Mouse (Mus musculus) MEL (cell line): ENCODE results near the gene Rnase12. TPM values are rescaled to one million over a fixed set of nuclear protein-coding genes. Genes with fewer than 3 reads are reported as not detected.
A peak's percentile ranks its signal among the peaks of the same experiment; 100 is the strongest.

Experiments
- DNase-seq: peaks from one replicate; pipeline ENCODE4 v3.0.0; 2011; ENCODE audit warnings: low read depth, low spot score
- H3K27ac ChIP-seq: 2 replicates; pipeline ENCODE4 v1.5.1; 2012; ENCODE audit warnings: low read depth, mild to moderate bottlenecking, control low read depth, low read length, moderate library complexity; ENCODE audit not compliant: control insufficient read depth
- H3K27me3 ChIP-seq, 2 experiments: fragments of 150-350 bp in 1 of 2; sonication (generic) in 1 of 2; 2 replicates each; pipeline ENCODE4 v1.6.1; 2012; ENCODE audit warnings: low read length in 2 of 2, mild to moderate bottlenecking in 2 of 2, improper control_type of control experiment in 1 of 2, moderate library complexity in 1 of 2; ENCODE audit not compliant: insufficient read depth in 2 of 2, control insufficient read depth in 1 of 2
- H3K36me3 ChIP-seq, 2 experiments: 2 replicates each; pipeline ENCODE4 v1.6.1; 2012 to 2014; ENCODE audit warnings: low read length in 2 of 2, improper control_type of control experiment in 1 of 2, inconsistent platforms in 1 of 2, mild to moderate bottlenecking in 1 of 2; ENCODE audit not compliant: insufficient read depth in 2 of 2, control insufficient read depth in 1 of 2
- H3K4me1 ChIP-seq, 2 experiments: fragments of 150-350 bp in 1 of 2; sonication (generic) in 1 of 2; 2 replicates each; pipeline ENCODE4 v1.6.1; 2012; ENCODE audit warnings: low read length in 2 of 2, improper control_type of control experiment in 1 of 2, mild to moderate bottlenecking in 1 of 2; ENCODE audit not compliant: insufficient read depth in 2 of 2, control insufficient read depth in 1 of 2
- H3K4me3 ChIP-seq, 2 experiments: fragments of 150-350 bp in 1 of 2; sonication (generic) in 1 of 2; 2 replicates each; pipeline ENCODE4 v1.5.1; 2012; ENCODE audit warnings: low read depth in 2 of 2, low read length in 2 of 2, mild to moderate bottlenecking in 2 of 2, moderate library complexity in 2 of 2, control low read depth in 1 of 2, improper control_type of control experiment in 1 of 2; ENCODE audit not compliant: control insufficient read depth in 1 of 2, insufficient read depth in 1 of 2
- H3K79me2 ChIP-seq: 2 replicates; pipeline ENCODE4 v1.6.1; 2012; ENCODE audit warnings: mild to moderate bottlenecking, low read length, moderate library complexity; ENCODE audit not compliant: control insufficient read depth, poor library complexity, insufficient read depth
- H3K9ac ChIP-seq: 2 replicates; pipeline ENCODE4 v1.6.1; 2012; ENCODE audit warnings: low read depth, mild to moderate bottlenecking, control low read depth, low read length, moderate library complexity; ENCODE audit not compliant: control insufficient read depth, poor library complexity, severe bottlenecking
- H3K9me3 ChIP-seq: fragments of 150-350 bp; sonication (generic); replicated peaks from 2 replicates; pipeline ENCODE4 v1.6.1; 2012; ENCODE audit warnings: mild to moderate bottlenecking, low read length, improper control_type of control experiment, moderate library complexity; ENCODE audit not compliant: insufficient read depth
- BHLHE40 ChIP-seq: IDR thresholded peaks from 2 replicates; pipeline ENCODE4 v1.6.1; 2012; ENCODE audit warnings: low read depth, mild to moderate bottlenecking, inconsistent platforms, low read length, improper control_type of control experiment, borderline replicate concordance
- CHD1 ChIP-seq: IDR thresholded peaks from 2 replicates; pipeline ENCODE4 v1.6.1; 2012; ENCODE audit warnings: low read depth, mild to moderate bottlenecking, inconsistent platforms, low read length, improper control_type of control experiment
- CTCF ChIP-seq, 3 experiments: IDR thresholded peaks in 2 of 3; conservative IDR thresholded peaks in 1 of 3; 2 replicates each; pipeline ENCODE4 v1.5.1; 2011 to 2012; ENCODE audit warnings: low read length in 3 of 3, low read depth in 2 of 3, mild to moderate bottlenecking in 2 of 3, improper control_type of control experiment in 1 of 3, inconsistent platforms in 1 of 3, mixed read lengths in 1 of 3, moderate library complexity in 1 of 3; ENCODE audit not compliant: control insufficient read depth in 1 of 3, insufficient read depth in 1 of 3, poor library complexity in 1 of 3, severe bottlenecking in 1 of 3
- ETS1 ChIP-seq: IDR thresholded peaks from 2 replicates; pipeline ENCODE4 v1.6.1; 2012; ENCODE audit warnings: low read depth, mild to moderate bottlenecking, inconsistent platforms, low read length, improper control_type of control experiment, moderate library complexity
- JUND ChIP-seq: IDR thresholded peaks from 2 replicates; pipeline ENCODE4 v1.6.1; 2011; ENCODE audit warnings: low read depth, mild to moderate bottlenecking, improper control_type of control experiment, low read length
- KAT2A ChIP-seq: conservative IDR thresholded peaks from 2 replicates; pipeline ENCODE4 v1.6.1; 2012; ENCODE audit warnings: low read depth, low read length, improper control_type of control experiment, inconsistent platforms
- MAX ChIP-seq: IDR thresholded peaks from 2 replicates; pipeline ENCODE4 v1.6.1; 2011; ENCODE audit warnings: low read length, improper control_type of control experiment
- MEF2A ChIP-seq: IDR thresholded peaks from 2 replicates; pipeline ENCODE4 v1.6.1; 2014; ENCODE audit warnings: low read depth, mild to moderate bottlenecking, inconsistent platforms, low read length, improper control_type of control experiment; ENCODE audit not compliant: poor library complexity, insufficient replicate concordance, severe bottlenecking; ENCODE audit errors: extremely low read depth
- MYC ChIP-seq: IDR thresholded peaks from 2 replicates; pipeline ENCODE4 v1.6.1; 2011; ENCODE audit warnings: low read depth, mild to moderate bottlenecking, low read length, improper control_type of control experiment, moderate library complexity
- NELFE ChIP-seq: IDR thresholded peaks from 2 replicates; pipeline ENCODE4 v1.6.1; 2011; ENCODE audit warnings: low read depth, low read length, improper control_type of control experiment
- POLR2AphosphoS5 ChIP-seq: IDR thresholded peaks from 2 replicates; pipeline ENCODE4 v1.6.1; 2012; ENCODE audit warnings: low read depth, borderline replicate concordance, mild to moderate bottlenecking, inconsistent platforms, low read length, moderate library complexity, mixed read lengths
- RAD21 ChIP-seq: IDR thresholded peaks from 2 replicates; pipeline ENCODE4 v1.6.1; 2011; ENCODE audit warnings: mild to moderate bottlenecking, low read depth, low read length, improper control_type of control experiment
- SIN3A ChIP-seq: IDR thresholded peaks from 2 replicates; pipeline ENCODE4 v1.6.1; 2012; ENCODE audit warnings: low read length, improper control_type of control experiment, inconsistent platforms
- SMC3 ChIP-seq: IDR thresholded peaks from 2 replicates; pipeline ENCODE4 v1.6.1; 2011; ENCODE audit warnings: low read depth, low read length, improper control_type of control experiment
- TAL1 ChIP-seq: IDR thresholded peaks from 2 replicates; pipeline ENCODE4 v1.6.1; 2012; ENCODE audit warnings: mild to moderate bottlenecking, inconsistent platforms, low read length, moderate library complexity, mixed read lengths
- UBTF ChIP-seq: IDR thresholded peaks from 2 replicates; pipeline ENCODE4 v1.6.1; 2012; ENCODE audit warnings: low read depth, mild to moderate bottlenecking, inconsistent platforms, low read length, improper control_type of control experiment, moderate library complexity, borderline replicate concordance; ENCODE audit not compliant: insufficient read depth
- USF1 ChIP-seq: IDR thresholded peaks from 2 replicates; pipeline ENCODE4 v1.6.1; 2014; ENCODE audit warnings: low read depth, mild to moderate bottlenecking, inconsistent platforms, low read length, improper control_type of control experiment, moderate library complexity
- ZC3H11A ChIP-seq: IDR thresholded peaks from 2 replicates; pipeline ENCODE4 v1.6.1; 2012; ENCODE audit warnings: low read depth, mild to moderate bottlenecking, inconsistent platforms, low read length, improper control_type of control experiment
- ZKSCAN1 ChIP-seq: IDR thresholded peaks from 2 replicates; pipeline ENCODE4 v1.6.1; 2012; ENCODE audit warnings: low read depth, mild to moderate bottlenecking, inconsistent platforms, low read length, improper control_type of control experiment, moderate library complexity
- ZMIZ1 ChIP-seq: IDR thresholded peaks from 2 replicates; pipeline ENCODE4 v1.6.1; 2012; ENCODE audit warnings: low read depth, mild to moderate bottlenecking, inconsistent platforms, low read length, improper control_type of control experiment, moderate library complexity
- ZNF384 ChIP-seq: IDR thresholded peaks from 2 replicates; pipeline ENCODE4 v1.6.1; 2012; ENCODE audit warnings: low read depth, mild to moderate bottlenecking, inconsistent platforms, low read length, improper control_type of control experiment
- polyA plus RNA-seq, 2 experiments: library from polyadenylated mRNA; stranded (reverse) in 1 of 2; unstranded in 1 of 2; fragments of >175 nt in 1 of 2; fragments of >200 nt in 1 of 2; gene quantifications; 2 replicates each; pipeline versions ENCODE4 v1.2.1 to v1.2.4; 2012; ENCODE audit warnings: low replicate concordance in 2 of 2, low read depth in 1 of 2; ENCODE audit not compliant: insufficient read length in 2 of 2, insufficient read depth in 1 of 2, missing spikeins in 1 of 2
- total RNA-seq: library from RNA; depleted of rRNA; stranded (reverse); fragments of 300-350 nt; gene quantifications from 2 replicates; pipeline ENCODE4 v1.2.3, GENCODE M21; 2012

The Rnase12 gene
- total and polyA plus RNA-seq, 3 experiments: not detected

GRCm38 (mm10) chr14:51104366-51104765 is 46.9 kb upstream of the Rnase12 start:
- H3K27ac ChIP-seq: no peak overlapping the region
- no peak overlapping the region for H3K4me3 ChIP-seq
- TF ChIP-seq MEF2A (no peak), ZKSCAN1 (no peak), CHD1 (no peak), KAT2A (no peak), ETS1 (no peak), TAL1 (no peak), USF1 (no peak), UBTF (no peak), BHLHE40 (no peak), JUND (no peak), SIN3A (no peak), ZMIZ1 (no peak), MAX (no peak), MYC (no peak)
- TF ChIP-seq, all 39 proteins: peak for 0

GRCm38 (mm10) chr14:51103217-51103616 is 45.8 kb upstream of the Rnase12 start:
- H3K27me3 ChIP-seq: no peaks in the 10 kb centered on the region; a peak in 1 of 4 replicates
- no peak overlapping the region for H3K27ac ChIP-seq
- no peaks in the 10 kb centered on the region for H3K4me1 ChIP-seq
- TF ChIP-seq POLR2AphosphoS5 (no peak), KAT2A (no peak), NELFE (no peak), CTCF (IDR thresholded peaks at IDR 0.05 in 2 of 3, conservative IDR thresholded peaks at IDR 0.05 in 1 of 3; ENCODE audit: control insufficient read depth in 1 of 3, insufficient read depth in 1 of 3, low read depth in 2 of 3, low read length in 3 of 3, poor library complexity in 1 of 3, severe bottlenecking in 1 of 3) (peak; percentile 70 to 96 (median 90)), SMC3 (peak; percentile 96), ZC3H11A (peak; percentile 96), SIN3A (peak; percentile 34; the same call in 1 of the 2 replicates), ZNF384 (no peak), RAD21 (peak; percentile 97)
- TF ChIP-seq, all 39 proteins: peak for 5
- no peak overlapping the region for H3K9ac ChIP-seq
- H3K4me3 ChIP-seq: no peak overlapping the region
- H3K9me3 ChIP-seq: no peaks in the 10 kb centered on the region
- H3K79me2 ChIP-seq: no peaks in the 10 kb centered on the region
- H3K36me3 ChIP-seq: no peaks in the 10 kb centered on the region
- peak; percentile 84 for DNase-seq

More at GRCm38 (mm10) chr14:51104366-51104765, 46.9 kb upstream of the Rnase12 start:
- Histone ChIP-seq H3K9me3 (no peaks in the 10 kb centered on the region), H3K4me1 (no peaks in the 10 kb centered on the region), H3K36me3 (no peaks in the 10 kb centered on the region), H3K27me3 (no peaks in the 10 kb centered on the region; a peak in 1 of 4 replicates), H3K79me2 (no peaks in the 10 kb centered on the region), H3K9ac (no peak overlapping the region)
- no peak for DNase-seq
